Mouse (Mus musculus) MEL (cell line): ENCODE measurements around the gene Fam19a4. TPM values are rescaled to one million over a fixed set of nuclear protein-coding genes. Genes with fewer than 3 reads are reported as not detected.

ENCODE experiments used
- DNase-seq: peaks from one replicate; pipeline ENCODE4 v3.0.0; 2011; ENCODE audit warnings: low read depth, low spot score
- H3K27ac ChIP-seq: 2 replicates; pipeline ENCODE4 v1.5.1; 2012; ENCODE audit warnings: low read depth, mild to moderate bottlenecking, control low read depth, low read length, moderate library complexity; ENCODE audit not compliant: control insufficient read depth
- H3K27me3 ChIP-seq, 2 experiments: fragments of 150-350 bp in 1 of 2; sonication (generic) in 1 of 2; 2 replicates each; pipeline ENCODE4 v1.6.1; 2012; ENCODE audit warnings: low read length in 2 of 2, mild to moderate bottlenecking in 2 of 2, improper control_type of control experiment in 1 of 2, moderate library complexity in 1 of 2; ENCODE audit not compliant: insufficient read depth in 2 of 2, control insufficient read depth in 1 of 2
- H3K36me3 ChIP-seq, 2 experiments: 2 replicates each; pipeline ENCODE4 v1.6.1; 2012 to 2014; ENCODE audit warnings: low read length in 2 of 2, improper control_type of control experiment in 1 of 2, inconsistent platforms in 1 of 2, mild to moderate bottlenecking in 1 of 2; ENCODE audit not compliant: insufficient read depth in 2 of 2, control insufficient read depth in 1 of 2
- H3K4me1 ChIP-seq, 2 experiments: fragments of 150-350 bp in 1 of 2; sonication (generic) in 1 of 2; 2 replicates each; pipeline ENCODE4 v1.6.1; 2012; ENCODE audit warnings: low read length in 2 of 2, improper control_type of control experiment in 1 of 2, mild to moderate bottlenecking in 1 of 2; ENCODE audit not compliant: insufficient read depth in 2 of 2, control insufficient read depth in 1 of 2
- H3K4me3 ChIP-seq, 2 experiments: fragments of 150-350 bp in 1 of 2; sonication (generic) in 1 of 2; 2 replicates each; pipeline ENCODE4 v1.5.1; 2012; ENCODE audit warnings: low read depth in 2 of 2, low read length in 2 of 2, mild to moderate bottlenecking in 2 of 2, moderate library complexity in 2 of 2, control low read depth in 1 of 2, improper control_type of control experiment in 1 of 2; ENCODE audit not compliant: control insufficient read depth in 1 of 2, insufficient read depth in 1 of 2
- H3K79me2 ChIP-seq: 2 replicates; pipeline ENCODE4 v1.6.1; 2012; ENCODE audit warnings: mild to moderate bottlenecking, low read length, moderate library complexity; ENCODE audit not compliant: control insufficient read depth, poor library complexity, insufficient read depth
- H3K9ac ChIP-seq: 2 replicates; pipeline ENCODE4 v1.6.1; 2012; ENCODE audit warnings: low read depth, mild to moderate bottlenecking, control low read depth, low read length, moderate library complexity; ENCODE audit not compliant: control insufficient read depth, poor library complexity, severe bottlenecking
- H3K9me3 ChIP-seq: fragments of 150-350 bp; sonication (generic); replicated peaks from 2 replicates; pipeline ENCODE4 v1.6.1; 2012; ENCODE audit warnings: mild to moderate bottlenecking, low read length, improper control_type of control experiment, moderate library complexity; ENCODE audit not compliant: insufficient read depth
- BHLHE40 ChIP-seq: IDR thresholded peaks from 2 replicates; pipeline ENCODE4 v1.6.1; 2012; ENCODE audit warnings: low read depth, mild to moderate bottlenecking, inconsistent platforms, low read length, improper control_type of control experiment, borderline replicate concordance
- CTCF ChIP-seq, 3 experiments: IDR thresholded peaks in 2 of 3; conservative IDR thresholded peaks in 1 of 3; 2 replicates each; pipeline ENCODE4 v1.5.1; 2011 to 2012; ENCODE audit warnings: low read length in 3 of 3, low read depth in 2 of 3, mild to moderate bottlenecking in 2 of 3, improper control_type of control experiment in 1 of 3, inconsistent platforms in 1 of 3, mixed read lengths in 1 of 3, moderate library complexity in 1 of 3; ENCODE audit not compliant: control insufficient read depth in 1 of 3, insufficient read depth in 1 of 3, poor library complexity in 1 of 3, severe bottlenecking in 1 of 3
- ETS1 ChIP-seq: IDR thresholded peaks from 2 replicates; pipeline ENCODE4 v1.6.1; 2012; ENCODE audit warnings: low read depth, mild to moderate bottlenecking, inconsistent platforms, low read length, improper control_type of control experiment, moderate library complexity
- GABPA ChIP-seq: IDR thresholded peaks from 2 replicates; pipeline ENCODE4 v1.6.1; 2012; ENCODE audit warnings: low read depth, mild to moderate bottlenecking, inconsistent platforms, low read length, improper control_type of control experiment, moderate library complexity
- HCFC1 ChIP-seq: IDR thresholded peaks from 2 replicates; pipeline ENCODE4 v1.6.1; 2012; ENCODE audit warnings: low read depth, mild to moderate bottlenecking, inconsistent platforms, low read length, improper control_type of control experiment, moderate library complexity
- JUND ChIP-seq: IDR thresholded peaks from 2 replicates; pipeline ENCODE4 v1.6.1; 2011; ENCODE audit warnings: low read depth, mild to moderate bottlenecking, improper control_type of control experiment, low read length
- MAX ChIP-seq: IDR thresholded peaks from 2 replicates; pipeline ENCODE4 v1.6.1; 2011; ENCODE audit warnings: low read length, improper control_type of control experiment
- MEF2A ChIP-seq: IDR thresholded peaks from 2 replicates; pipeline ENCODE4 v1.6.1; 2014; ENCODE audit warnings: low read depth, mild to moderate bottlenecking, inconsistent platforms, low read length, improper control_type of control experiment; ENCODE audit not compliant: poor library complexity, insufficient replicate concordance, severe bottlenecking; ENCODE audit errors: extremely low read depth
- MYC ChIP-seq: IDR thresholded peaks from 2 replicates; pipeline ENCODE4 v1.6.1; 2011; ENCODE audit warnings: low read depth, mild to moderate bottlenecking, low read length, improper control_type of control experiment, moderate library complexity
- NRF1 ChIP-seq: IDR thresholded peaks from 2 replicates; pipeline ENCODE4 v1.6.1; 2014; ENCODE audit warnings: low read depth, mild to moderate bottlenecking, inconsistent platforms, low read length, improper control_type of control experiment, moderate library complexity; ENCODE audit not compliant: poor library complexity, insufficient read depth, severe bottlenecking
- RAD21 ChIP-seq: IDR thresholded peaks from 2 replicates; pipeline ENCODE4 v1.6.1; 2011; ENCODE audit warnings: mild to moderate bottlenecking, low read depth, low read length, improper control_type of control experiment
- RCOR1 ChIP-seq: IDR thresholded peaks from 2 replicates; pipeline ENCODE4 v1.6.1; 2012; ENCODE audit warnings: low read depth, mild to moderate bottlenecking, inconsistent platforms, low read length, improper control_type of control experiment
- SIN3A ChIP-seq: IDR thresholded peaks from 2 replicates; pipeline ENCODE4 v1.6.1; 2012; ENCODE audit warnings: low read length, improper control_type of control experiment, inconsistent platforms
- TAL1 ChIP-seq: IDR thresholded peaks from 2 replicates; pipeline ENCODE4 v1.6.1; 2012; ENCODE audit warnings: mild to moderate bottlenecking, inconsistent platforms, low read length, moderate library complexity, mixed read lengths
- TCF12 ChIP-seq: IDR thresholded peaks from 2 replicates; pipeline ENCODE4 v1.6.1; 2014; ENCODE audit warnings: low read depth, mild to moderate bottlenecking, inconsistent platforms, low read length, improper control_type of control experiment, moderate library complexity
- UBTF ChIP-seq: IDR thresholded peaks from 2 replicates; pipeline ENCODE4 v1.6.1; 2012; ENCODE audit warnings: low read depth, mild to moderate bottlenecking, inconsistent platforms, low read length, improper control_type of control experiment, moderate library complexity, borderline replicate concordance; ENCODE audit not compliant: insufficient read depth
- ZC3H11A ChIP-seq: IDR thresholded peaks from 2 replicates; pipeline ENCODE4 v1.6.1; 2012; ENCODE audit warnings: low read depth, mild to moderate bottlenecking, inconsistent platforms, low read length, improper control_type of control experiment
- polyA plus RNA-seq, 2 experiments: library from polyadenylated mRNA; stranded (reverse) in 1 of 2; unstranded in 1 of 2; fragments of >175 nt in 1 of 2; fragments of >200 nt in 1 of 2; gene quantifications; 2 replicates each; pipeline versions ENCODE4 v1.2.1 to v1.2.4; 2012; ENCODE audit warnings: low replicate concordance in 2 of 2, low read depth in 1 of 2; ENCODE audit not compliant: insufficient read length in 2 of 2, insufficient read depth in 1 of 2, missing spikeins in 1 of 2
- total RNA-seq: library from RNA; depleted of rRNA; stranded (reverse); fragments of 300-350 nt; gene quantifications from 2 replicates; pipeline ENCODE4 v1.2.3, GENCODE M21; 2012

Gene Fam19a4
- total and polyA plus RNA-seq, 3 experiments, result not detected

GRCm38 (mm10) chr6:97016711-97017110 lies 43.5 kb downstream of the Fam19a4 start:
- H3K9me3 ChIP-seq, result no peaks in the 10 kb centered on the region
- TF ChIP-seq MEF2A (no peak), HCFC1 (no peak), JUND (no peak), ETS1 (no peak), RAD21 (no peak), MYC (no peak), ZC3H11A (no peak), GABPA (no peak)
- DNase-seq, result no peak
- H3K4me1 ChIP-seq, result no peaks in the 10 kb centered on the region
- no peak overlapping the region for H3K9ac ChIP-seq
- H3K4me3 ChIP-seq, result no peak overlapping the region
- no peaks in the 10 kb centered on the region for H3K27me3 ChIP-seq
- no peaks in the 10 kb centered on the region for H3K36me3 ChIP-seq
- no peak overlapping the region for H3K27ac ChIP-seq
- no peaks in the 10 kb centered on the region for H3K79me2 ChIP-seq

- Histone ChIP-seq H3K27me3 (no peaks in the 10 kb centered on the region), H3K79me2 (no peaks in the 10 kb centered on the region), H3K27ac (no peak overlapping the region), H3K9me3 (no peaks in the 10 kb centered on the region), H3K9ac (no peak overlapping the region), H3K4me1 (no peaks in the 10 kb centered on the region), H3K36me3 (no peaks in the 10 kb centered on the region), H3K4me3 (no peak overlapping the region)
- TF ChIP-seq SIN3A (no peak), BHLHE40 (no peak), RCOR1 (no peak), UBTF (no peak), HCFC1 (no peak), NRF1 (no peak), MYC (no peak), MAX (no peak), MEF2A (no peak), GABPA (no peak), TAL1 (no peak), TCF12 (no peak), ETS1 (no peak), CTCF (IDR thresholded peaks at IDR 0.05 in 2 of 3, conservative IDR thresholded peaks at IDR 0.05 in 1 of 3; ENCODE audit: control insufficient read depth in 1 of 3, insufficient read depth in 1 of 3, low read depth in 2 of 3, low read length in 3 of 3, poor library complexity in 1 of 3, severe bottlenecking in 1 of 3) (no peak)
- no peak for DNase-seq
Measured at GRCm38 (mm10) chr6:97016018-97016417, 44.2 kb downstream of the Fam19a4 start.
